Mouse (Mus musculus) gonadal fat pad, adult 2 months (tissue): ENCODE measurements at regions not wholly inside any gene's neighbourhood (a gene's known extent, or its start where the extent isn't known, plus 50 kb on each side); places are given as distances from the start of the nearest gene placed in this dataset.

Experiments
- DNase-seq: peaks from one replicate; pipeline ENCODE4 v3.0.0-alpha.2; 2012; ENCODE audit warnings: low read depth

DNA sequence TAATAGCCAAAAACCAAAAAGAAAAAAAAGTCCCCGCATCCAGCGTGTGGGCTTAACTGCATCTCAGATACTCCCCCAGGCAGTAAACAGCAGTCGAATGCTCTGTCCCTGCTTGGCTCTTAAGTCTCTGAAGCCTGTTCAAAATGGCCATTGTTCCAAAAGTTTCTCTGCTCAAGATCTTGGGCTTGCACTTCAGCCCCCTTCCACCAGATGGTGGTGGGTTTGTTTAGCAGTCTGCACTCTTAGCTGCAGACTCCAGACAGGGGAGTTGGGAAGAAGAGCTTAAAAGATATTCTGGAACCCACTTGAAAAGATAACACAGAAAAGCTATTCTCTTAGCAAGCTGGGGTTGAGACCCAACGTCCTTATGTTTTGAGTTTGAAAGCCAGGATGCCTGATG, 496.4 kb downstream of the Nedd1 start:
- no peak for DNase-seq

- no peak for DNase-seq
Observed at GRCm38 (mm10) chr10:92225071-92225470, 497.1 kb downstream of the Nedd1 start.

DNA sequence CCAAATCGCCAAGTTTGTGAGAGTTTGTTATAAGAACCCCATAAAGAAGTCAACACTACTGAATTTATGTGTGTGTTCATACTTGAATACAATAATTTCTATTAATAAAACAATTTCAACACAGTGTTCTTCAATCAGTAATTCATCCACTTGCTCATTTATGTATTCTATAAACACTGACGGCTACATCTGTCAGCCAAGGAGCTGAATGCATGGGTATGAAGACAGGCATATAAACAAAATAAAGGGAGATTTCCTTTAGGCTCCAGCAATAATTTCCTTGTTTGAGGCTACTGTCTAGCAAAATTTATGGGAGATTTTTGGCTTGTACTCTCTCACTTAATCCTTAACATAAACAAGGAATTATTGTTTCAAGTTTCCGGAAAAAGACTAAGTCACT, 502.9 kb downstream of the Nedd1 start:
- no peak for DNase-seq

DNA sequence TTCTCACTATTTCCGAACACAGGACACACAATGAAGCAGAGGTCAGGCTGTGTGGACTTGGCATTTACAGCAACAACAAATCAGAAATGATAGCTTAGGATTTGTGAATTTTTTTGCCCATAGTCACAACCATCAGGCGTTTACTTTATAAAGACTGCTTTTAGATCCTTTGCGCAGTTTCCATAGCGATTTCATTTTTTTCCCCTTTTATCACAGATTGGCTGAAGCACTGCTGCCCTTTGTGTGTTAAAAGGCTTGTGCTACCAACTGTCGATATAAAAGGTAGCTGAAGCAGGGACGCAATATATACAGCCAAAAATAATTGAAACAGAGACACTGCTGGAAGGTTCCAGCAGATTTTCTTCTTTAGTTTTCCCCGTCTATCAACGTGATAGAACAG, 551.4 kb downstream of the Nedd1 start:
- no peak for DNase-seq

DNA sequence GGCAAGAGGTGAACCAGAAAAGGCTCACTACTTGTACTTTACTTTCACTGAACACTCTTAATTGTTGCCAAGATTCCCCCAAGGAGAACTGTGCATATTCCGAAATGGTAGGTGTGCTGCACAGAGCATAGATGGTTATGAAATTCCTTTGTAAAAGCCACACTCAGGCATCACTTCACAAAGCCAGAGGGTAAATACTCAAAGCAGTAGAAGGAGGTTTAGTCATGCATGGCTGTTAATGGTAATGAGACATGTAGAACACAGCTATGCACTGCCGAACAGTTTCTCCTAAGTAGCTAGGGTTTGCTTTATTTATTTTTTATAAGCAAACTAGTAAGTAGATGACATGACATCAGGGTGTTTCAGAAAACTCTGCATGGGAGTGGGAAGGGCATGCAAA, 556.2 kb downstream of the Nedd1 start:
- no peak for DNase-seq

GRCm38 (mm10) chr10:92164991-92165390, 557.2 kb downstream of the Nedd1 start:
- no peak for DNase-seq

DNA sequence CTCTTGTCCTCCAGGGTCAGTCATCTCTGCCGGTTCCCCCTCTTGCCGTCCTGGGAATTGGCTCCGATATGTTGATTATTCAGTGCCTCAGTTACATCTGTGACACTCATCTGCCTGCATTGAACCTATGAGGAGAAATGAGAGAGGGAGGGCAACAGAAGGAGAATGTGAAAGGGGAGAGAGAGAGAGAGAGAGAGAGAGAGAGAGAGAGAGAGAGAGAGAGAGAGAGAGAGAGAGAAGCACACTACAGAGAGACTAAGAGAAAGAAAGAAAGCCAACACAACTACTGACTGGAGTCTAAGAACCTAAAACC, 557.6 kb downstream of the Nedd1 start:
- DNase-seq = no peak

DNA sequence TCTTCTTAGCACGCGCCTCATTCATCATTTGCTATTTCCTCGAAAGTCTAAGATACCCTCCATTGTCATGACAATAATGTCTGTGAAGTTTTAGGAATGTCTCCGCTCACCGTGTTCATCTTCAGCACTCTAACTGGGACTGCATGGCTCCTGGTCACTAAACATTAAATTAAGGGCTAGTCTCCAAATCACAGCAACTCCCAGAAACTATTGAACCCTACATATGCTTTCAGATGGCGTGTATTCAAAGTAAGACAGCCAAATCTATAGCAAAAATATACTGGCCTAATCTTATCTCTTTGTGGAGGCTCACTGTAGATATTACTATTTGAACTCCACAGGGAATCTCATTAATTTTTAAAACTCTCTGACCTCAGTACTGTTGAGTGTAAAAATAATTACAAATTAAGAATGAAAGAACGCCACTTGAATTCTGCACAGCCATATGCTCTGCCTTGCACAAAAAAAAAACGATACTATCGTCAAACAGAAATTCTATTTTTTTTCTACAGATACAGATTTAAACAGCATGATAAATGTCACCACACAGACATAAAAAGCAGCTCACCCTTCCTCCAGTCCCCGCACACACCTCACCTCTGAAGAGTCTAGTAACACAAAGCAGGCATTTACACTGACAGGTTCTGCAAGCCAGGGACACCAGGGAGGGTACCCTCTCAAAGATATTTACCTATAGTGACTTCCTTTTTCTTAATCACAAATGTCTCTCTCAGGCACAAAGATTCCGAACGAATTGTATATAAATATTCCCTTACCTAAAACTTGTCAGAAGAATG, 558.2 kb downstream of the Nedd1 start:
- no peak for DNase-seq

DNA sequence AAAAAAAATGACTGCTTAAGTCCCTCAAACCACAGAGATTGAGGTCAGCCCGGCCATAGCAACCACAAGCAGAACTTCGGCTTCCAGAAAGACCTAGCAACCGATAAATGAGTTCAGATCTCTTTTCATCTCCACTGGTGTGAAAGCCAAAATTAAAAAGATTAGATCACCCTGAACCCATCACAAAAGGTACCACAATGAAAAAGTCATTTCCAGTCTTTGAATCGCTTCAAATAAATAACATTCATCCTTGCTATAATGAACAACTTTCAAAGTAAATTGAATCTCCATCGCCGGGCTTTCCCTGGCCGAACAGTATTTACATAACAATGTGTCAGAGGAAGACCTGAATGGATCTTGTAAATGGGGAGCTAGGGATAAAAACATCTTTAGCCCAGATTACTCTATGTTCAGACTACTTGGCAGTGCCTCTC, 559.1 kb downstream of the Nedd1 start:
- no peak for DNase-seq

DNA sequence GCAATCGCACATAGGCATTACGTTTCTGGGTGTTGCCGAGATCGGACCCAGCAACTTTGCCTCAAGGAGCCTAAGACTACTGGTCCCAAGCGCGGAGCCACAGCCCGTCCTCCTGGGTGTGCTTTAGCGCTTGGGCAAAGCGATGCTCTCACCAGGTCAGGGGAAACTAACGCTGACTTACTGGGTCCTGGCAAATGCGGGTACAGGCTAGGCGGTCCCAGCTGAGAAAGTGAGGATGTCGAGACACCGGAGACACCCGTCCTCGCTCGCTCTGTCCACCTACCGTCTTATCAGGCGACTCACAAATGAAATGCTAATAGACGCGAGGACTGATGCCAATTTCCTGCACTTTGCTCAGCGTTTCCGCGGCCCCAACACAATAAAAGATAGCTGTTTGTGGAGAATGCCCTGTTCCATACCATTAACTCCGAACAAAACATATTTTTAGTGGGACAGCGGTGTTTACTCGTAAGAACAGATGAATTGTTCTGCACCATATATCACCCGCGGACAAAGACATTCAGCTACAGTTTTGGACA, 559.7 kb downstream of the Nedd1 start:
- DNase-seq = no peak

GRCm38 (mm10) chr10:92161501-92161900, 560.7 kb downstream of the Nedd1 start:
- no peak for DNase-seq

DNA sequence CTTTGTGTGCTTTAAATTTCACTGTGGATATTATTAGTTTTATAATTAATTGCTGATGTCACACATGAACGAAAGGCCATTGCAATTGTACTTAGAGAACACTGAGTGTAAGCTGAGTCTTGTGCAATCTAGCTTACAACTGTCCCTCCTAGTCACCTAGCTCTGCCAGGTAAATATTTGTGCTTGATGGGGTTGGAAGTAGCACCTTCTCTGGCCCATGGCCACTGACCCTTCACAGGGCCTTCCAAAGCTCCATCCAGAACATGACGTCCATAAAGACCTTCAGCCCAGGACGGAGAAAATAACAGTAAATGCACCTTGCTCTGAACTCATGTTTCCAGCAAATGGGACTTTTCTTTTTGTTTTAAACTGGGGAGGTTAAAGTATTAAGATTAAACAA, 576.0 kb downstream of the Nedd1 start:
- DNase-seq = no peak

- DNase-seq = no peak
Observed at GRCm38 (mm10) chr10:92135521-92135920, 586.7 kb downstream of the Nedd1 start.

- DNase-seq = no peak
Observed at GRCm38 (mm10) chr10:92112790-92113189, 609.4 kb downstream of the Nedd1 start.

GRCm38 (mm10) chr10:92106331-92106730, 615.9 kb downstream of the Nedd1 start:
- no peak for DNase-seq

DNA sequence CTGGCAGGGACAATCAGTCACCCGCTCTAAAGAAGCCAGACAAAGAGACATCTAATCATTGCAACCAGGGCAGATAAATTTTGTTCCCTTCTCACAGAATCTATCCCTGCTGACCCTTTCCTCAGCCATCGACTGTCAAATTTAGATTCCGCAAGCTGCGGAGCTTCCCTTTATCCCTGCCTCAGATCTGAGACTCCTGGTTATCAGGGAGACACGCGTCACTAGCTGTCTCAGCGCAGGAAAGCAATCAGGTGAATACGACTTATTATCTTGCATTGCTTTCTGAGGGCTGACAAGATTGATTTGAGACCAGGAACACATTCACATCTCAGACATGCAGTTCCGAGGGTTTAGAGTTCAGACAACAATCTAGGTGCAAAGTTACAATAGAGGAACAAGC, 618.3 kb downstream of the Nedd1 start:
- DNase-seq = no peak

DNA sequence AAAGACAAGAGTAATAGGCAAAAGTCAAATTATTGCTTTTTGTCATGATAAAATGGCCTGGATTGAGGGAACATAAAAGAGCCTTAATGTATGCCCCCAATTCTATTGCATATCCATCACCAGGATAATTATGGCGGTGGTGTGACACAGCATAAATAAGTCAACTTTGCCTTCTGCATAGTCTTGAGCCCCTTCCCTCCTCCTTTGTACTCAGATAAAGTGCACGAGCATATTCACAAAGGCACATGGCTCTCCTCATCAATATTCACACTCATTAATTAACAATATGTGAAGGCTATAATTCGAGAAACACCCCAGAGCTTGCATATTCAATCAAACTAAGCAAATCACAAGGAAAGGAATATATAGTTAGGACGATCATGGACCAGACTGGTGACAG, 619.5 kb downstream of the Nedd1 start:
- DNase-seq = no peak

DNA sequence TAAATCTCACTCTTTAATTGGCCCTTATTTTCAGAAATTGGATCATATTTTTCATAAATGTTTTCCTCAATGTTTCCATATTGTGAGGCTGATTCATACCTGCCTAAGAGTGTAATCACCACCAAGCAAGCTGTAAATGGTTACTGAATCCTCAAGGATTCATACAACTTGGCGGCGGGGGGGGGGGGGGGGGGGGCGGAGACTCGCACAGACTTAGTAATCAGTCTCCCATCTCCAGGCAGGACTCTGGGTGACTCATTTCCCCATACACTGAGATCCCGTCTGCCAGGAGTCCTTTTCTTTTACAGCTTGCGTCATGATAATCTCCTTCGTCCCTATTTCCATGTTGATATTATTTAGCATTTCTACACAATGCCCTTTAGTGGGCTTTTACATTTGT, 624.7 kb downstream of the Nedd1 start:
- no peak for DNase-seq

GRCm38 (mm10) chr10:92097081-92097480, 625.1 kb downstream of the Nedd1 start:
- no peak for DNase-seq

DNA sequence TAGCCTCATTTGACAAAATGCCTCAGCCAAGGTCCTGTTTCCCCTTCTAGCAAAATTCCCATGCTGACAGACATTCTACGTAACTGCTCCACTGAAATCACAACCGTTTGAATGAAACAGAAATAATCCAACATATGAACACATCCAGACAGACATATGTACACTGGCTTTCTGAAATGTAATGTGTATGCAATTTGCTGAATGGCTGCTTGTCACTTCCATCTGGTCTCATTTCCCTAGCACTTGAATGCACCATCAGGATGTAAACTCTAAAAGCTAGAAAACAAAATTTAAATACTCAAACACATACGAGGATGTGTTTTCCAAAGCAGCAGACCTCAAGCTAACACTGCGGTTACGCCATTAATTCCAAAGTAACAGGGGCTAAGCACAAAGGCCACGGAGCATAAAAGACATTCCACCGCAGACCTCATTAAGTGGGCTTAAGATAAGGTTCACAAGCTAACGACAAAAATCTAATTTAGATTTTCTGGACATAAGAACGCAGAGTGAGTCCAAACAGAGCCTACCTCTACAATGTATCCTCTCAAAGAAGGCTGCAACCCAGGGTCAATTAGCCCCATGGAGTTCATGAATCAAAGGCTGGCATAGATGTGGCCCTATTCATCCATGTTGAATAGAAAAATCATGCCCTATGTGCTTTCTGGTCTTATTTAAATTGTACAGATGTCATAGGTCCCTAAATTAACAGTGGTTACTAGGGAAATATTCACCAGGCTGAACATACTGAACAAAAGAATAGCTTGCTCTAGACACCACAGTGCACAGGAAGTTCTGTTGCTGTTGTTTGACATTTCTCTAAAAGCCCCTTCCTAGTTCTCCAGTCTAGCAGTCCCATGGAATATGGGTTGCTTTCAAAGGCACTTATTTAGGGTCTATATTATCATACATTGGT, 630.5 kb downstream of the Nedd1 start:
- no peak for DNase-seq

- DNase-seq = no peak
Observed at GRCm38 (mm10) chr10:92082111-92082510, 640.1 kb downstream of the Nedd1 start.

GRCm38 (mm10) chr10:92081199-92081598, 641.0 kb downstream of the Nedd1 start:
- DNase-seq = no peak

DNA sequence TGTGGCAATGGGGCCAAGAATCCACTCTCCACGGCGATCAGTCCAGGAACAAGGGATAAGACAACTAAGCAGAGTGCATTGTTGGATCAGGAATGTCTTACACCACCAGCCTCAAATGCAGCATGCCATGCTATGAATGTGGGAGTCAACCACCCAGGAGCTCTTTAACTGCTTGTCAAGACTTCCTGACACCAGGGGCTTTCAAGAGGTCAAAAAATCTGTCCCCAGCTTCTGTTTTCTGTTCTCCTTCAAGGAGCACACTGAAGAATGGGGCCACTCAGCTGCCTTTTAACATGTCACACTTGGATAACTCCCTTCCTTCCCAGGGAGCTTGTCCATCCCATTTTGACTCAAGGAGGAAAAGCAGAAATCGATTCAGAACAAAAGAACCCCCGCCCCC, 642.8 kb downstream of the Nedd1 start:
- DNase-seq = no peak
